Mouse (Mus musculus) intestine, postnatal 0 days (tissue): ENCODE measurements around the gene 7420426K07Rik. TPM values are rescaled to one million over a fixed set of nuclear protein-coding genes. Genes with fewer than 3 reads are reported as not detected.

Experiments used
- ATAC-seq: fragments of 200-750 bp; cut with Nextera tagmentation; 2 replicates; pipeline ENCODE4 v1.8.0; 2017; ENCODE audit warnings: mild to moderate bottlenecking, moderate TSS enrichment, moderate library complexity
- H3K27ac ChIP-seq: fragments of 300-500 bp; sonication (generic); 2 replicates; pipeline ENCODE4 v1.5.1; 2014; ENCODE audit warnings: mild to moderate bottlenecking, low read depth, low read length, moderate library complexity
- H3K27me3 ChIP-seq: fragments of 300-500 bp; sonication (generic); replicated peaks from 2 replicates; pipeline ENCODE4 v1.6.1; 2014; ENCODE audit warnings: low read length, mixed read lengths; ENCODE audit not compliant: control insufficient read depth, insufficient read depth
- H3K36me3 ChIP-seq: fragments of 300-500 bp; sonication (generic); 2 replicates; pipeline ENCODE4 v1.6.1; 2014; ENCODE audit warnings: mild to moderate bottlenecking, moderate library complexity; ENCODE audit not compliant: control insufficient read depth, insufficient read depth
- H3K4me1 ChIP-seq: fragments of 300-500 bp; sonication (generic); replicated peaks from 2 replicates; pipeline ENCODE4 v1.6.1; 2014; ENCODE audit warnings: antibody characterized with exemption, low read length, mixed read lengths; ENCODE audit not compliant: control insufficient read depth, insufficient read depth
- H3K4me2 ChIP-seq: fragments of 300-500 bp; sonication (generic); replicated peaks from 2 replicates; pipeline ENCODE4 v1.6.1; 2014; ENCODE audit warnings: low read depth, mild to moderate bottlenecking, moderate library complexity
- H3K4me3 ChIP-seq: fragments of 300-500 bp; sonication (generic); 2 replicates; pipeline ENCODE4 v1.5.1; 2014; ENCODE audit warnings: low read depth, low read length
- H3K9ac ChIP-seq: fragments of 300-500 bp; sonication (generic); 2 replicates; pipeline ENCODE4 v1.6.1; 2014; ENCODE audit warnings: mild to moderate bottlenecking, low read depth, low read length
- H3K9me3 ChIP-seq: fragments of 300-500 bp; sonication (generic); 2 replicates; pipeline ENCODE4 v1.6.1; 2016; ENCODE audit warnings: mixed run types; ENCODE audit not compliant: control insufficient read depth
- CTCF ChIP-seq: sonication (generic); IDR thresholded peaks from 2 replicates; pipeline ENCODE4 v1.5.1; 2016; ENCODE audit warnings: low read depth, mild to moderate bottlenecking, control low read depth, antibody characterized with exemption, moderate library complexity
- WGBS: fragments of 180-500 bp; shearing (Covaris S2); extraction: QIAGEN DNeasy Blood & Tissue Kit; methylation state at CpG from one replicate; pipeline ENCODE4 v1.1.7; 2014; 5-methylcytosine and 5-hydroxymethylcytosine counted together
- polyA plus RNA-seq: library from polyadenylated mRNA; unstranded; fragments of >200 nt; fragmentation: Nextera tagmentation; extraction: Ambion mirVana; gene quantifications from 2 replicates; pipeline ENCODE4 v1.2.1, GENCODE M21; 2015

Gene 7420426K07Rik
- polyA plus RNA-seq, 1 experiment from 2014 or later = not detected

DNA sequence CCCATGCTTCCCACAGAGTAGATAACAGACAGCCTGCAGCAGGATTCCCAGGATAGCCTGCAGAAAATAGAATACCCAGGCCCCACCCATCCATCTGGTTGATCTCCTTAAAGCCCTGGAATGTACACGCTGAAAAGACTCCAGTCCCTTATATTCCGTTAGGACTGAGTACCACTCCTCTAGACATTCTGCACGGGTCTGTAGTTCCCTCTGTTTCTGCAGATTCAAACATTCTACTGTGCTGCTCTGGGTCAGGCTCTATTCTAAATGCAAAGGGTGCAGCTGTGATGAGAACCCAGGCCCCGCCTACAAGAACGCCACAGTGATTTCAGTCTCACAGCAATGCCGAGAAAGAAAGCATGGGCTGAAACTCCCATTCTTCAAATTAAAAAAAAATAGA, 20.2 kb downstream of the 7420426K07Rik start:
- H3K9ac ChIP-seq = no peak overlapping the region
- H3K4me2 ChIP-seq = no peak overlapping the region
- H3K27ac ChIP-seq = no peak overlapping the region
- H3K9me3 ChIP-seq = no peaks in the 10 kb centered on the region
- H3K4me3 ChIP-seq = no peak overlapping the region
- TF ChIP-seq CTCF = no peak
- no peaks in the 10 kb centered on the region for H3K4me1 ChIP-seq
- WGBS = 33% methylated on average over 6 of the region's 6 CpGs
- ATAC-seq = no peak
- H3K36me3 ChIP-seq = no peaks in the 10 kb centered on the region
- no peaks in the 10 kb centered on the region for H3K27me3 ChIP-seq

DNA sequence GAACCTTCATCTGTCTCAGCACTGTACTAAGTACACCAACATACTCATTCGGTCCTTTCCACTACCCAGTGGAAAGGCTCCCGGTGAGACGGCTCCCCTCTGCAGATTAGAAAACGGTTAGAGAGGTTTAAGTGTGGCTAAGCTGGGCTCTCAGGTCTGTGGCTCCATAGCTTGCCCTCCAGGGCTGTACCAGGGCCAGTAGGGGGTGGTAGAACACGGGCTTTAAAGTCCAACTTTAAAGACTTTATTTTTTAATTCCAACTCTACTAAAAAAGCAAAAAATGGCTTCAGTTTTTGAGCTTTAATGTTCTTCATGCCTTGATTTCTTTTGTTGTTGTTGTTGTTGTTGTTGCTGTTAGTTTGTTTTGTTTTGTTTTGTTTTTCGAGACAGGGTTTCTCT, 21.3 kb downstream of the 7420426K07Rik start:
- no peak overlapping the region for H3K27ac ChIP-seq
- no peaks in the 10 kb centered on the region for H3K4me1 ChIP-seq
- no peak for ATAC-seq
- no peak overlapping the region for H3K4me2 ChIP-seq
- no peaks in the 10 kb centered on the region for H3K36me3 ChIP-seq
- no peaks in the 10 kb centered on the region for H3K27me3 ChIP-seq
- H3K4me3 ChIP-seq = no peak overlapping the region
- H3K9ac ChIP-seq = no peak overlapping the region
- WGBS = 64% methylated on average over 6 of the region's 6 CpGs
- no peaks in the 10 kb centered on the region for H3K9me3 ChIP-seq
- TF ChIP-seq CTCF = no peak

DNA sequence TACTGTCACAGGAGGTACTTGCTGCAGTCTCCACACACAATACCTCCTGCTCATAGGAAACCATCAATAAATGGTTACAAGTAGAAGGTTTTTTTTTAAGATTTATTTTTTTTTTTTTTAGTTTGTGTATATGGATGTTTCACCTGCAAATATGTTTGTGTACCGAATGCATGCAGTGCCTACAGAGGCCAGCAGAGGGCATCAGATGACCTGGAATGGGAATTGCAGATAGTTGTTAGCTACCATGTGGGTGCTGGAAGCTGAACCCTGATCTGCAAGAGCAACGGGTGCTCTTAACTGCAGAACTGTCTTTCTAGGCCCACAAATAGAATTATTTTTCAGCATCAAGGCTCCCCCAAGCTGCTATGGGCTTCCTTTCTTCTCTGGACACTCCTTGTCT, 26.6 kb downstream of the 7420426K07Rik start:
- Histone ChIP-seq H3K27me3 (no peaks in the 10 kb centered on the region), H3K4me3 (no peak overlapping the region), H3K9ac (no peak overlapping the region), H3K4me2 (no peak overlapping the region), H3K27ac (no peak overlapping the region), H3K9me3 (no peaks in the 10 kb centered on the region), H3K4me1 (no peaks in the 10 kb centered on the region), H3K36me3 (no peaks in the 10 kb centered on the region)
- TF ChIP-seq CTCF = peak; percentile 49
- ATAC-seq = no peak
- WGBS = 86% methylated on average over 2 of the region's 2 CpGs

DNA sequence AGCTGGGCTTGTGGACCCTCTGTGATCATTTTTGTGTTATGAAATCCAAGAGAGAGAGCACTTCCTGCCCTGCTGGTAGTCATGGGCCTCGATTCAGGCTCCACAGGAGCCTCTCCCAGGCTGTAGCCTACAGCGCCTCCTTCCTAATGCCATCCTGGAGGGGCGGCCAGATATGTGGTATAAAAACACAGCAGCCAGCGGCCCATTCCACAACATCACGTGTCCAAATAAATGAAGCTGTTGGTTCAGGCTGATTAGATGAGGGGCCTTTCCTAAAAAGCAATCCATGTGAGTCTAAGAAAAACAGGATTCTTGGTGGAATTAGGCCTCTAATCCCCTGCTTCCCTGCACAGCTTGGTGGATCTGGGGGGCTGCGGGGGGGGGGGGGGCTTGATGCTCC, 30.0 kb downstream of the 7420426K07Rik start:
- WGBS = 46% methylated on average over 6 of the region's 6 CpGs
- Histone ChIP-seq H3K4me2 (no peak overlapping the region), H3K9ac (no peak overlapping the region), H3K27ac (no peak overlapping the region), H3K4me1 (no peaks in the 10 kb centered on the region), H3K36me3 (no peaks in the 10 kb centered on the region), H3K4me3 (no peak overlapping the region), H3K9me3 (no peaks in the 10 kb centered on the region), H3K27me3 (no peaks in the 10 kb centered on the region)
- no peak for ATAC-seq
- no peak for TF ChIP-seq CTCF

DNA sequence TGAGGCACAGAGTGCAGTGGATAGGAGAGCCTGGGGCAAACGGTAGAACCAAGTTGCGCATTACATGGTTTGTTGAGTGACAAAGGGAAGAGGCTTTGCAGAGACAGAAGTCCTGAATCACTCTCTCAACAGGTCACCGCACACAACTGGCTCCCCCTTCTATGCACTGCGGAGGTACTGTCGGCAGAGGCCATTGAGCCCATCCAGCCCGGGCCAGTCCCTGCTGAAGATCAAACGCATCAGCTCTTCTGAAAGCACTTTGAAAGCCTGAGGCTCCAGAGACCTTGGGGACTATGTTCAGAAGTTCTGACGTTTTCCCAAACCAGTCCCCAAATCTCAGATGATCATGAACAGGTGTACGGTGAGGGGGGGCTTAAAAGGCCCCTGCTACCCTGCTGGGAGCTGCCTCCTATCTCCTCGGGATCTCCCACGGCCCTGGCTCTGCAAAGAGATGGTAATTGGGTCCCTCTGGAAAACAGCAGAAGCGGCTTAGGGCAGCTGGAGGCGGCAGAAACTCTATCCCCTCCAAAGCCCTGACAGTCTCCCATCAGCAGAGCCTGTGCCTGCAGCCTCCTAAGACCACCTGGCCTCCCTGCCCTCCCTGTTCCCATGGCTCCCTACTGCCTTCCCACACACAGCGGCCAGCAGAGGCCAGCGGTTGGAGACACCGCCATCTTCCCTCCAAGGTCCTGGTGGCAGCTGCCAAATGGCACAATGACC, 32.4 kb downstream of the 7420426K07Rik start:
- ATAC-seq = no peak
- no peaks in the 10 kb centered on the region for H3K4me1 ChIP-seq
- H3K36me3 ChIP-seq = no peaks in the 10 kb centered on the region
- H3K4me2 ChIP-seq = no peak overlapping the region
- no peak overlapping the region for H3K27ac ChIP-seq
- H3K9ac ChIP-seq = no peak overlapping the region
- no peak overlapping the region for H3K4me3 ChIP-seq
- no peaks in the 10 kb centered on the region for H3K9me3 ChIP-seq
- TF ChIP-seq CTCF = no peak
- 27% methylated on average over 16 of the region's 16 CpGs for WGBS
- H3K27me3 ChIP-seq = no peaks in the 10 kb centered on the region

DNA sequence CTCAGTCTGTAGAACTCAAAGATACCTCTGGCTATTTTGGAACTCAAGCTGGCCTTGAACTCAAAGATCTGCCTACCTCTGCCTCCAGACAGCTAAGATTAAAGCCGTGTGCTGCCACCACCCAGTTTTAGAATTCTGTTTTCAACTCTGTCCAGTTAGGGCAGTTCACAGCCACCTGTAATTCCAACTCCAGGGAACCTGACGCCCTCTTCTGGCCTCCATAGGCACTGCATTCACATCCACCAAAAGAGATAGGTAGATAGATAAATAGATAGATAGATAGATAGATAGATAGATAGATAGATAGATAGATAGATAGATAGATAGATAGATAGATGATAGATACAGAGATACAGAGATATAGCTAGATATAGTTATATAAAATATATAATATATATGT, 36.4 kb downstream of the 7420426K07Rik start:
- Histone ChIP-seq H3K4me3 (no peak overlapping the region), H3K36me3 (no peaks in the 10 kb centered on the region), H3K27me3 (no peaks in the 10 kb centered on the region; the same call in 1 of the 2 replicates), H3K9ac (no peak overlapping the region), H3K9me3 (no peaks in the 10 kb centered on the region), H3K4me2 (no peak overlapping the region), H3K4me1 (no peaks in the 10 kb centered on the region), H3K27ac (no peak overlapping the region)
- 17% methylated on average over 2 of the region's 2 CpGs for WGBS
- ATAC-seq = no peak
- TF ChIP-seq CTCF = peak; percentile 50
